Mouse (Mus musculus): Measurements from ENCODE around the gene Dexi. TPM values are rescaled to one million over a fixed set of nuclear protein-coding genes. Genes with fewer than 3 reads are reported as not detected.
A peak's percentile ranks its signal among the peaks of the same experiment; 100 is the strongest.

The Dexi gene
- total and polyA plus RNA-seq, 2 experiments from 2014 or later: 16.1 to 23.9 TPM

GRCm38 (mm10) chr16:10528382-10528781, 14.5 kb downstream of the Dexi start:
- Histone ChIP-seq H3K36me3 (ENCODE audit: insufficient read depth) (peaks cover 14% of the 10 kb centered on the region), H3K27me3 (ENCODE audit: insufficient read depth, low read length) (no peaks in the 10 kb centered on the region), H3K9me3 (ENCODE audit: low read length) (no peaks in the 10 kb centered on the region), H3K27ac (ENCODE audit: low read depth, low read length) (no peak overlapping the region), H3K4me1 (ENCODE audit: insufficient read depth) (no peaks in the 10 kb centered on the region), H3K9ac (no peak overlapping the region), H3K4me3 (ENCODE audit: low read depth, low read length) (no peak overlapping the region), H3K4me2 (ENCODE audit: low read depth) (no peak overlapping the region)
- TF ChIP-seq CTCF (IDR thresholded peaks at IDR 0.05; ENCODE audit: low read depth): no peak
- DNase-seq (no peak), ATAC-seq (no peak)
- WGBS: 83% methylated on average over 3 of the region's 3 CpGs

GRCm38 (mm10) chr16:10527046-10527644, 15.7 kb downstream of the Dexi start:
- Histone ChIP-seq H3K4me3 (ENCODE audit: low read depth, low read length) (no peak overlapping the region), H3K36me3 (ENCODE audit: insufficient read depth) (peaks cover 14% of the 10 kb centered on the region), H3K27me3 (ENCODE audit: insufficient read depth, low read length) (no peaks in the 10 kb centered on the region), H3K4me1 (ENCODE audit: insufficient read depth) (no peaks in the 10 kb centered on the region), H3K4me2 (ENCODE audit: low read depth) (no peak overlapping the region), H3K9me3 (ENCODE audit: low read length) (no peaks in the 10 kb centered on the region), H3K27ac (ENCODE audit: low read depth, low read length) (no peak overlapping the region), H3K9ac (no peak overlapping the region)
- DNase-seq: peak; percentile 53
- peak; percentile 41 for TF ChIP-seq CTCF (IDR thresholded peaks at IDR 0.05; ENCODE audit: low read depth)
- WGBS: 55% methylated on average over 6 of the region's 6 CpGs
- ATAC-seq: peak; percentile 83

- H3K27me3 ChIP-seq (ENCODE audit: insufficient read depth, low read length): no peaks in the 10 kb centered on the region
- H3K27ac ChIP-seq (ENCODE audit: low read depth, low read length): no peak overlapping the region
- 77% methylated on average over 2 of the region's 2 CpGs for WGBS
- DNase-seq (no peak), ATAC-seq (no peak)
- no peaks in the 10 kb centered on the region for H3K9me3 ChIP-seq (ENCODE audit: low read length)
- no peak overlapping the region for H3K9ac ChIP-seq
- no peak overlapping the region for H3K4me3 ChIP-seq (ENCODE audit: low read depth, low read length)
- peaks cover 14% of the 10 kb centered on the region for H3K36me3 ChIP-seq (ENCODE audit: insufficient read depth)
- no peak for TF ChIP-seq CTCF (IDR thresholded peaks at IDR 0.05; ENCODE audit: low read depth)
- no peak overlapping the region for H3K4me2 ChIP-seq (ENCODE audit: low read depth)
- H3K4me1 ChIP-seq (ENCODE audit: insufficient read depth): no peaks in the 10 kb centered on the region
Measured at GRCm38 (mm10) chr16:10525610-10525980, 17.3 kb downstream of the Dexi start.

- no peak overlapping the region for H3K9ac ChIP-seq
- no peaks in the 10 kb centered on the region for H3K4me1 ChIP-seq (ENCODE audit: insufficient read depth)
- H3K4me2 ChIP-seq (ENCODE audit: low read depth): no peak overlapping the region
- H3K9me3 ChIP-seq (ENCODE audit: low read length): no peaks in the 10 kb centered on the region
- no peaks in the 10 kb centered on the region for H3K27me3 ChIP-seq (ENCODE audit: insufficient read depth, low read length)
- H3K4me3 ChIP-seq (ENCODE audit: low read depth, low read length): no peak overlapping the region
- WGBS: 77% methylated on average over 4 of the region's 4 CpGs
- DNase-seq (no peak), ATAC-seq (no peak)
- TF ChIP-seq CTCF (IDR thresholded peaks at IDR 0.05; ENCODE audit: low read depth): no peak
- H3K36me3 ChIP-seq (ENCODE audit: insufficient read depth): peaks cover 9% of the 10 kb centered on the region
- no peak overlapping the region for H3K27ac ChIP-seq (ENCODE audit: low read depth, low read length)
Measured at GRCm38 (mm10) chr16:10524866-10525609, 17.8 kb downstream of the Dexi start.

- WGBS: 91% methylated on average over 8 of the region's 8 CpGs
- no peak overlapping the region for H3K4me2 ChIP-seq (ENCODE audit: low read depth)
- no peak for TF ChIP-seq CTCF (IDR thresholded peaks at IDR 0.05; ENCODE audit: low read depth)
- no peaks in the 10 kb centered on the region for H3K27me3 ChIP-seq (ENCODE audit: insufficient read depth, low read length)
- no peak overlapping the region for H3K9ac ChIP-seq
- no peak for DNase-seq
- H3K27ac ChIP-seq (ENCODE audit: low read depth, low read length): no peak overlapping the region
- no peak overlapping the region for H3K4me3 ChIP-seq (ENCODE audit: low read depth, low read length)
- ATAC-seq: no peak
- no peaks in the 10 kb centered on the region for H3K9me3 ChIP-seq (ENCODE audit: low read length)
- H3K36me3 ChIP-seq (ENCODE audit: insufficient read depth): no peaks in the 10 kb centered on the region
- H3K4me1 ChIP-seq (ENCODE audit: insufficient read depth): no peaks in the 10 kb centered on the region
Measured at GRCm38 (mm10) chr16:10523650-10524049, 19.2 kb downstream of the Dexi start.

- no peaks in the 10 kb centered on the region for H3K4me1 ChIP-seq (ENCODE audit: insufficient read depth)
- peak; percentile 74 for TF ChIP-seq CTCF (IDR thresholded peaks at IDR 0.05; ENCODE audit: low read depth)
- no peak overlapping the region for H3K4me3 ChIP-seq (ENCODE audit: low read depth, low read length)
- no peaks in the 10 kb centered on the region for H3K9me3 ChIP-seq (ENCODE audit: low read length)
- H3K36me3 ChIP-seq (ENCODE audit: insufficient read depth): no peaks in the 10 kb centered on the region
- WGBS: 93% methylated on average over 1 of the region's 1 CpGs
- ATAC-seq (0 out of 2 replicates have a peak, but pooled peaks have one; percentile 28), DNase-seq (peak; percentile 75)
- no peak overlapping the region for H3K4me2 ChIP-seq (ENCODE audit: low read depth)
- no peak overlapping the region for H3K9ac ChIP-seq
- no peaks in the 10 kb centered on the region for H3K27me3 ChIP-seq (ENCODE audit: insufficient read depth, low read length)
- no peak overlapping the region for H3K27ac ChIP-seq (ENCODE audit: low read depth, low read length)
Measured at GRCm38 (mm10) chr16:10522811-10523210, 20.0 kb downstream of the Dexi start.

- H3K36me3 ChIP-seq (ENCODE audit: insufficient read depth): no peaks in the 10 kb centered on the region
- peak; percentile 84 for TF ChIP-seq CTCF (IDR thresholded peaks at IDR 0.05; ENCODE audit: low read depth)
- peak; percentile 89 for DNase-seq
- H3K9ac ChIP-seq: no peak overlapping the region
- no peak overlapping the region for H3K27ac ChIP-seq (ENCODE audit: low read depth, low read length)
- no peaks in the 10 kb centered on the region for H3K4me1 ChIP-seq (ENCODE audit: insufficient read depth)
- no peaks in the 10 kb centered on the region for H3K27me3 ChIP-seq (ENCODE audit: insufficient read depth, low read length)
- no peak overlapping the region for H3K4me3 ChIP-seq (ENCODE audit: low read depth, low read length)
- H3K4me2 ChIP-seq (ENCODE audit: low read depth): no peak overlapping the region
- WGBS: 35% methylated on average over 2 of the region's 2 CpGs
- ATAC-seq: peak; percentile 81
- H3K9me3 ChIP-seq (ENCODE audit: low read length): no peaks in the 10 kb centered on the region
Measured at GRCm38 (mm10) chr16:10520908-10521614, 21.8 kb downstream of the Dexi start.

Measured in forebrain, postnatal 0 days (tissue).